Mouse (Mus musculus): Measurements from ENCODE around the gene Dgcr8.

DNA sequence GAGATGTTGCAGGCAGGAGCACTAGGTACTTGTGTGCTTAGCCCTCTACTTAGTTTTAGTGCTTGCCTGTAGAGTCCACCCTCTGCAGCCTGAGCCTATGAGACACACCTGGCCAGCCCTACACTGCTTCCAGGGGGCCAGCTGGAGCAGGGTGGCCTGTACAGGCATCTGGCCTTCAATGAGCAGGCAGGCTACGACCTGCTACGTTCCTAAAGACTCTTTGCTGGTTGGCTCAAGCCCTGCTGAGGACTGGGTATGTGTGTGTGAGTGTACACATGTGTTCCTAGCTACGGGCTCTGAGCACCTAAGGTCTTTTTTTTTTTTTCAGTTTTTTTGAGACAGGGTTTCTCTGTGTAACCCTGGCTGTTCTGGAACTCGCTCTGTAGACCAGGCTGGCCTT lies 57.6 kb downstream of the Dgcr8 start:
- no peak for TF ChIP-seq CTCF (IDR thresholded peaks at IDR 0.05; ENCODE audit: insufficient read depth, low read length)
- no peak for TF ChIP-seq POLR2A (IDR thresholded peaks at IDR 0.05; ENCODE audit: borderline replicate concordance, extremely low read depth, low read depth, low read length)

All from lung, adult 2 months (tissue).